Mouse (Mus musculus) mammary gland, adult 2 months (tissue): Measurements from ENCODE around the gene Trim29. TPM values are rescaled to one million over a fixed set of nuclear protein-coding genes. Genes with fewer than 3 reads are reported as not detected.

Experiments
- polyA plus RNA-seq: library from polyadenylated mRNA; depleted of rRNA; stranded (reverse); fragments of >200 nt; gene quantifications from 2 replicates; pipeline ENCODE4 v1.2.3, GENCODE M21; 2012; ENCODE audit warnings: low replicate concordance; rRNA removed

Trim29 gene
- polyA plus RNA-seq = 19.2 and 30.4 TPM in 2 replicates

DNA sequence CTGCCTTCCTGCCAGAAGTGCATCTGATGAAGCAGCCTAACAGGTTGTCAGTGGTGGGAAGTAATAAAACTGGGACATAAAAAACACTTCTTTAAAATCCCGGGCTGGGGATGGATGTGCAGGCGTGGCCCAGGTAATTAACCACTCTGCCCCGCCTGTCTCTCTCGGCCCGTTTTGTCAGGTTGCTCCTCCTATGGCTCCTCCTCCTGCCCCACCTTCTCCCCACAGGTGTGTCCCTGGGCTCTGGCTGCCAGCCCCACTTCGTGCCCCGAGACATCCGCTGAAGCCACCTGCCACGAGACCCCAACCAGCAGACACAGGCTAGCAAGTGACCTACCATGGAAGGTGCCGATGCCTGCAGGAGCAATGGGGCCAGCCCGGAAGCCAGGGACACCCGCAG, at the start of gene Trim29:
Gene Trim29, plus strand, starts transcription at position 311 of the 400 bp plus-strand sequence.

Other genes starting within 250 kb of the Trim29 start
- gene Arhgef12, start 203.6 kb upstream of the Trim29 start, polyA plus RNA-seq = 18.6 and 34.5 TPM in 2 replicates
- gene Tmem136, start 194.3 kb upstream of the Trim29 start, polyA plus RNA-seq = 1.5 and 3.3 TPM in 2 replicates
- gene Pou2f3, start 100.5 kb upstream of the Trim29 start, polyA plus RNA-seq = 0.17 and 1.2 TPM in 2 replicates
- gene Oaf, start 70.9 kb upstream of the Trim29 start, polyA plus RNA-seq = 57.0 and 59.7 TPM in 2 replicates